Mouse (Mus musculus) heart, postnatal 0 days (tissue): Measurements from ENCODE around the gene Ankrd50.

Experiments used
- CTCF ChIP-seq: IDR thresholded peaks from 2 replicates; pipeline ENCODE4 v1.5.1; 2016; ENCODE audit warnings: antibody characterized with exemption, control low read depth, low read depth
- EP300 ChIP-seq: IDR thresholded peaks from 2 replicates; pipeline ENCODE4 v1.6.1; 2016; ENCODE audit warnings: antibody characterized with exemption, low read depth

DNA sequence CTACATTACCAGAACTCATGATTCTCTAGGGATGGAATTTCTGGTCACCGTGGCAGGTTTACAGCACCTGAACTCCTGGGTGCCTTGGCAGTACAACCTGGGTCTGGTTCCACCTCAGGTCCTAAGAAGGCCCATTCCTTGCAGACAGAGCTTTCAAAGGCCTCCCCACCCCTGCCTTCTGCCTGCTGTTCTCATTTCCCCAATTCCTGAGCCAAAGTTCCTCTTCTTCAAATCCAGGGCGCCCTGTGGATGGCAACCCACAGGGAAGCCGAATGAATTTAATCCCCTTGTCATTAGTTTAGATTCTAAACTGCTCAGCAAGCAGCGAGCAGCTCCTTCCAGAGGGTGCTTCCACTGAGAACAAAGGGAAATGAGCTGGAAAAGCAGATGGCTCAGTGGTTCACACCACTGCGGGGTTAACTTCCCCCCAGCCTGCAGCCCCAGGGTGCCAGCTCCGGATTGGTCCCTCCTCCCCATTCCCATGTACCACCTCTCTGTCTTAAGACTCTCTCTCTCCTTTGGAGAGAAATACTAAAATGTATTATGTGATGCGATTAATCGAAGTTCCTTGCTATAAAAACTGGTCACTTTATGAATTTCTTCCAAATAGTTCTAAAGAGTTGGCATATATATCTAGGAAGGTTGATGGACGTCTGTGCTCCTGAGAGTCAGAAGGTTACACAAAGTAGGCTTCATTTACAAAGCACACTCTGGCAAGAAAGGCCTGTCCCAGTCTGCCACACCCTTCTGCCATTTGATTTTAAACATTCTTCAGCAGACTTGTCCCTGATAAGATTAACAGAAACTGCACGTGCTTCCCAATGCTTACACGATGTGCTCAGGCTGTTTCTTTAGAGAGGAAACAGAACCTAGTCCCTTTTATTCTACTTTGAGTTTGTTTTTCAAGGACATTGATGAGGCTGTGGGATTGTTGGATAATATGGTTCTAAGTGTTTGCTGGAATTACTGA, 50.9 kb downstream of the Ankrd50 start:
- TF ChIP-seq CTCF (no peak), EP300 (no peak)
